Mouse (Mus musculus): ENCODE measurements around the gene Hoxc11. TPM values are rescaled to one million over a fixed set of nuclear protein-coding genes. Genes with fewer than 3 reads are reported as not detected.

Hoxc11 gene
- polyA plus RNA-seq, 1 experiment: not detected

DNA sequence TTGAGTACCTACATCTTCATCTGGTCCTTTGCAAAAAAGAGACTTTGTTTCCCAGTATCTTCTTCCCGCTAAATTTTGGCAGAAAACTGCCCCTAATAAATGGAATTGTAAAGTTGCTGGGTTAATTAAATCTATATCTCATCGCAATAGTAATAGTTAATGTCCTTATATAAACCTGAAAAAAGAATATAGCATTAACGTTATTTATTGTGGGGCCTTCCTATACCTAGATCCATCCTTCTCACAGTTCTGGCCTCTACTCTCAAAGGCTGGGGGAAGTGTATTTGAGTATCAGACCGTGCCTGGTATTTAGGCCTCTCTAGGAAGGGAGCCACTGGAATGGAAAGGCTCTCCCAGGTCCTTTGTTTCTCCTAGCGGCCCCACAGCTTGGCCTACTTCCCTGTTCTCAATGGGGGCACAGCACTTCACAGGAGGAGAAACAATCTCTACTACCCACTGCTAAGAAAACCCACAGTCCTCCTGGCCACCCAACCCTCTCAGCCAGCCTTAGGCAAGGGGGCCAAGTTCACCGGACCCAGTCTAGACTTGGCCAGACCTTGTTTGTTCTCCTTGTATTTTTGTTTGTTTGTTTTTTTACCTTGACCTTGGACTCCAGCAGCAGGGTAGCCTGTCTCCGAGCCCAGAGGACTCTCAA is 35.5 kb upstream of the Hoxc11 start:
- H3K36me3 ChIP-seq (ENCODE audit: control insufficient read depth, insufficient read depth, low read length): no peaks in the 10 kb centered on the region
- 5% methylated on average over 7 of the region's 7 CpGs for WGBS
- TF ChIP-seq POLR2A (IDR thresholded peaks at IDR 0.05; ENCODE audit: low read depth, low read length) (no peak), CTCF (IDR thresholded peaks at IDR 0.05; ENCODE audit: extremely low read depth, insufficient read length, insufficient replicate concordance, low read depth, low read length) (no peak)
- H3K4me3 ChIP-seq (ENCODE audit: low read depth, low read length): no peak overlapping the region
- peaks cover 2% of the 10 kb centered on the region; the same call in 1 of the 2 replicates for H3K4me1 ChIP-seq (ENCODE audit: control insufficient read depth, insufficient read depth, insufficient read length, low read length)
- H3K27me3 ChIP-seq (ENCODE audit: control insufficient read depth, insufficient read depth, low read length): peaks cover 62% of the 10 kb centered on the region
- H3K27ac ChIP-seq (ENCODE audit: insufficient read depth, low read depth, low read length): no peak overlapping the region

DNA sequence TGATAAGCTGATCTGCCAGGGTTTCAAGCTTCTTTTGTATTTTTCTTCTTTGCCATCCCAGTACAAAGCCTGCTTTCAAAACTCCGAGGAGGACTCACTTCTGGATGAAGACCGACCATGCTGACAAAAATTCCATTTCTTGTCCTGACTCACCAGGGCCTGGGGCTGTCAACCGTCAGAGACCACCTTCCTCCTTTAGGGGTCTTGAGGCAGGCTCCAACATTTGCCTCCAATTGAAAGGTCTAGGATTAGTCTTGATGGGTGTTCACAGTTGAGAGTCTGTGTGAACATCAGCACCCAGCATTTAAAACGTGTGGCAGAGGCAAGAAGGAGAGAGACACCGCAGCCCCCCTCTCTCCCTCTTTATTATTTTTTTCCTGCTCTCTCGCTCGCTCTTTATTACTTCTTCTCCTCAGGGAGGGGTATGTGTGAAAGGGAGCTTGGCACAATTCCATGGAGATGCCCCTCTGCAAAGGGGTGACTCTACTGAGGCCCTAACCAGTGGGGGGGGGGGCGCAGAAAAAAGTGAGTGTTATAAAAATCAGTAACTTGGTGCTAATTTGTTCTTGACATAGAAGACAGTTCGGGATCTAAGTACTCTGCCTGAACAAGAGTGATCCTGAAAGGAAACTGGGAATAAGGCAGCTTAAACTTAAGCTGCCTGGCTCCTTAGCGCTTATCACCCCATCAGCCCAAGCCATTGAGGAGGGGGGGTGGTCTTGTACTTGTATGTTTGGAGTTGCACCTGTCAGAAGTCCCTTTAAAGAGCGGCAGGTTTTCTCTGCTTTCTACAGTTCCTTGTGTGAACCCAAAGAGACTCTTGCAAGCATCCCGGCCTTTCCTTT is 34.7 kb upstream of the Hoxc11 start:
- Histone ChIP-seq H3K4me1 (ENCODE audit: control insufficient read depth, insufficient read depth, insufficient read length, low read length) (peaks cover 2% of the 10 kb centered on the region; the same call in 1 of the 2 replicates), H3K36me3 (ENCODE audit: control insufficient read depth, insufficient read depth, low read length) (no peaks in the 10 kb centered on the region), H3K4me3 (ENCODE audit: low read depth, low read length) (no peak overlapping the region), H3K27me3 (ENCODE audit: control insufficient read depth, insufficient read depth, low read length) (peaks cover 69% of the 10 kb centered on the region), H3K27ac (ENCODE audit: insufficient read depth, low read depth, low read length) (no peak overlapping the region)
- no peak for TF ChIP-seq CTCF (IDR thresholded peaks at IDR 0.05; ENCODE audit: extremely low read depth, insufficient read length, insufficient replicate concordance, low read depth, low read length)
- no peak for TF ChIP-seq POLR2A (IDR thresholded peaks at IDR 0.05; ENCODE audit: low read depth, low read length)
- 5% methylated on average over 12 of the region's 12 CpGs for WGBS

- Histone ChIP-seq H3K27me3 (ENCODE audit: control insufficient read depth, insufficient read depth, low read length) (peaks cover 74% of the 10 kb centered on the region), H3K4me1 (ENCODE audit: control insufficient read depth, insufficient read depth, insufficient read length, low read length) (peaks cover 2% of the 10 kb centered on the region; the same call in 1 of the 2 replicates), H3K27ac (ENCODE audit: insufficient read depth, low read depth, low read length) (no peak overlapping the region), H3K36me3 (ENCODE audit: control insufficient read depth, insufficient read depth, low read length) (no peaks in the 10 kb centered on the region), H3K4me3 (ENCODE audit: low read depth, low read length) (peak overlapping the region; percentile 16; the same call in 1 of the 2 replicates)
- TF ChIP-seq CTCF (IDR thresholded peaks at IDR 0.05; ENCODE audit: extremely low read depth, insufficient read length, insufficient replicate concordance, low read depth, low read length): no peak
- no peak for TF ChIP-seq POLR2A (IDR thresholded peaks at IDR 0.05; ENCODE audit: low read depth, low read length)
- WGBS: 2% methylated on average over 20 of the region's 20 CpGs
Measured at GRCm38 (mm10) chr15:102920619-102921018, 33.6 kb upstream of the Hoxc11 start.

GRCm38 (mm10) chr15:102921053-102922011 is 32.9 kb upstream of the Hoxc11 start, which contains the start of gene Hoxc13:
TSS of gene Hoxc13 (plus strand) at chr15:102921103.
- peaks cover 73% of the 10 kb centered on the region for H3K27me3 ChIP-seq (ENCODE audit: control insufficient read depth, insufficient read depth, low read length)
- H3K4me3 ChIP-seq (ENCODE audit: low read depth, low read length): peak within 1 kb of the TSS; percentile 16; the same call in 1 of the 2 replicates
- no peaks in the 10 kb centered on the region for H3K36me3 ChIP-seq (ENCODE audit: control insufficient read depth, insufficient read depth, low read length)
- 5% methylated on average over 86 of the region's 88 CpGs for WGBS
- H3K4me1 ChIP-seq (ENCODE audit: control insufficient read depth, insufficient read depth, insufficient read length, low read length): peaks cover 2% of the 10 kb centered on the region; the same call in 1 of the 2 replicates
- H3K27ac ChIP-seq (ENCODE audit: insufficient read depth, low read depth, low read length): no peak within 1 kb of the TSS
- no peak for TF ChIP-seq CTCF (IDR thresholded peaks at IDR 0.05; ENCODE audit: extremely low read depth, insufficient read length, insufficient replicate concordance, low read depth, low read length)
- no peak for TF ChIP-seq POLR2A (IDR thresholded peaks at IDR 0.05; ENCODE audit: low read depth, low read length)

GRCm38 (mm10) chr15:102922012-102922362 is 32.2 kb upstream of the Hoxc11 start:
- no peak overlapping the region for H3K4me3 ChIP-seq (ENCODE audit: low read depth, low read length)
- H3K27ac ChIP-seq (ENCODE audit: insufficient read depth, low read depth, low read length): no peak overlapping the region
- peaks cover 73% of the 10 kb centered on the region for H3K27me3 ChIP-seq (ENCODE audit: control insufficient read depth, insufficient read depth, low read length)
- WGBS: under 1% methylated on average over 24 of the region's 24 CpGs
- no peak for TF ChIP-seq POLR2A (IDR thresholded peaks at IDR 0.05; ENCODE audit: low read depth, low read length)
- TF ChIP-seq CTCF (IDR thresholded peaks at IDR 0.05; ENCODE audit: extremely low read depth, insufficient read length, insufficient replicate concordance, low read depth, low read length): no peak
- no peaks in the 10 kb centered on the region for H3K36me3 ChIP-seq (ENCODE audit: control insufficient read depth, insufficient read depth, low read length)
- H3K4me1 ChIP-seq (ENCODE audit: control insufficient read depth, insufficient read depth, insufficient read length, low read length): peaks cover 2% of the 10 kb centered on the region; the same call in 1 of the 2 replicates

DNA sequence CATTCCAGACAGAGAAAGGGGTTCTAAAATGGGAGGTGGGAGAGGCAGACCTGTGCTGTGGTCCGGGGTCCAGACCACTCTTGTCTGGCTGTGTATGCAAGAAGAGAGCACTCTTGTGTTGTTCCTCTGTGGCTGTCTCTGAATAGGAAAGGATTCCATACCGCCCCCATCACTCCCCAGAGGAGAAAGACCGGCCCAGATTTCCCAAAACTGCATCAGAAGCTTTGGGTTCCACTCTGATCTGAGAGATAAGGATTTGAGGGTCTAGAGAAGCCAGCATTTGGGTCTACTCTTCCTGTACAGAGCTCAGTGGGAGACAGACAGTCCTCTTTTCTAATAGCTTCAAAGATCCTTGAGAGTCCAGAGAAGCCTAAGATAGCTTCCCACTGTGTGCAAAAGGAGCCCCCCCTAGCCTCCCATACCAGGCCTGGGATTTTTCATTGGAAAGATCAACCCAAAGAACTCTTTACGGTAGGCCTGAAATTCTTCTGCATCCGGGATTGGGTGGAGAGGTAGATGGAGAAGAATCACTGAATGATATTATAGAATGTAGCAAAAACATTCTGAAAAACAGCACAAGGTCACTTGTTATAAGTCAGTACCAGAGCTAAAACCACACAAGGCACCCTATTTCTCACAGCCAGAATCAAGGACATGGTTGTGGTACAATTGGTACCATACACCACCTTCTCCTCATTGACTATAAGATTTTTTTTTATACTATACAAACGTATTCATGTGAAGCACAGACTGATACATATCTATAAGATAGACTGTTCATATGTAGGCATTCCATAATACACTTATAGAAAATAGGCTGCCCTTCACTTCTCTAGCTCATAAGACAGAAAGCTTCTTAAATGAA is 31.4 kb upstream of the Hoxc11 start:
- TF ChIP-seq CTCF (IDR thresholded peaks at IDR 0.05; ENCODE audit: extremely low read depth, insufficient read length, insufficient replicate concordance, low read depth, low read length) (no peak), POLR2A (IDR thresholded peaks at IDR 0.05; ENCODE audit: low read depth, low read length) (no peak)
- Histone ChIP-seq H3K36me3 (ENCODE audit: control insufficient read depth, insufficient read depth, low read length) (no peaks in the 10 kb centered on the region), H3K27ac (ENCODE audit: insufficient read depth, low read depth, low read length) (no peak overlapping the region), H3K4me1 (ENCODE audit: control insufficient read depth, insufficient read depth, insufficient read length, low read length) (peaks cover 2% of the 10 kb centered on the region; the same call in 1 of the 2 replicates), H3K4me3 (ENCODE audit: low read depth, low read length) (no peak overlapping the region), H3K27me3 (ENCODE audit: control insufficient read depth, insufficient read depth, low read length) (peaks cover 80% of the 10 kb centered on the region)
- 21% methylated on average over 6 of the region's 6 CpGs for WGBS
